Mouse (Mus musculus): Measurements from ENCODE around the gene Bmp2k. TPM values are rescaled to one million over a fixed set of nuclear protein-coding genes. Genes with fewer than 3 reads are reported as not detected.

Bmp2k gene
- polyA plus RNA-seq (2015; fragmentation: Nextera tagmentation; extraction: Ambion mirVana), result 16.5 and 17.3 TPM in 2 replicates

- Histone ChIP-seq H3K27ac (ENCODE audit: low read length) (peak within 1 kb of the TSS; percentile 97), H3K9ac (replicated peaks; ENCODE audit: low read depth) (peak within 1 kb of the TSS; percentile 87), H3K4me2 (replicated peaks; ENCODE audit: low read depth, low read length) (peak within 1 kb of the TSS; percentile 84), H3K27me3 (replicated peaks; ENCODE audit: insufficient read depth, low read length) (no peaks in the 10 kb centered on the region), H3K4me3 (ENCODE audit: low read depth, low read length) (peak within 1 kb of the TSS; percentile 91), H3K9me3 (ENCODE audit: low read length) (no peaks in the 10 kb centered on the region), H3K4me1 (ENCODE audit: insufficient read depth, low read depth, low read length) (no peaks in the 10 kb centered on the region; the same call in 1 of the 2 replicates), H3K36me3 (ENCODE audit: insufficient read depth, low read length) (no peaks in the 10 kb centered on the region)
- DNase-seq (ENCODE audit: low spot score) (peak; percentile 94), ATAC-seq (peak; percentile 94)
- TF ChIP-seq EP300 (IDR thresholded peaks at IDR 0.05), result no peak
- peak; percentile 26; the same call in 1 of the 2 replicates for TF ChIP-seq CTCF (IDR thresholded peaks at IDR 0.05)
- under 1% methylated on average over 31 of the region's 78 CpGs for WGBS
Measured at GRCm38 (mm10) chr5:96997310-96997801, at the start of gene Bmp2k. Bmp2k (plus strand) TSS chr5:96997689.

DNA sequence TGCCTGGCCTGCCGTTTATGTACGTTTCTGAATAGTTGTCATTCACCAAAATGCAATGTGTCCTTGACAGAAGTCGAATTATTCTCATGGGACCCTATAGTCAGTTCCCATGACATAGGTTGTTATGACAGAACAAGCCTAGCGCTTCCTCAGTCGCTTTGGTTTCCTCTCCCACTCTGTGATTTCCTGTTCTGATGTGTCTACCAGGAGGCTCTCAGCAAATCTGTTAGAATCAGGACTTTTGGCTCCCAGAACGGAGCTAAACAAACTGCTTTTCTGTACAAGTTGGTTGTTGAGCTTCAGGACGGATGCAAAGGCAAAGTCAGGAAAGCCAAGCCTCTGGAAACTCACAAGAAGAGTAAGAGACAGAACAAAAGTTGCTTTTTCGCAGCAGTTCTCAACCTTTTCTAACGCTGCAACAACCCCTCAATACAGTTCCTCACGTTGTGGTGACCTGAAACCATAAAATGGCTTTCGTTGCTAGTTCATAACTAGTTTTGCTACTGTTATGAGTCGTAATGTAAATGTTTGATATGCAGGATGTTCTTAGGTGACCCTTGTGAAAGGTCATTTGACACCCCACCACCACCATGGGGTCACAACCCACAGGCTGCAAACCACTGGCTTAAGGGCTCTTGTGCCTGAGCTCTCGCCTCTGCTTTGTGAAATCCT is 48.5 kb upstream of the Bmp2k start:
- Histone ChIP-seq H3K27ac (ENCODE audit: low read length) (no peak overlapping the region), H3K4me3 (ENCODE audit: low read depth, low read length) (no peak overlapping the region), H3K27me3 (replicated peaks; ENCODE audit: insufficient read depth, low read length) (no peaks in the 10 kb centered on the region), H3K36me3 (ENCODE audit: insufficient read depth, low read length) (no peaks in the 10 kb centered on the region), H3K9ac (replicated peaks; ENCODE audit: low read depth) (no peak overlapping the region), H3K9me3 (ENCODE audit: low read length) (no peaks in the 10 kb centered on the region), H3K4me1 (ENCODE audit: insufficient read depth, low read depth, low read length) (no peaks in the 10 kb centered on the region), H3K4me2 (replicated peaks; ENCODE audit: low read depth, low read length) (no peak overlapping the region)
- DNase-seq (ENCODE audit: low spot score) (no peak), ATAC-seq (no peak)
- TF ChIP-seq EP300 (IDR thresholded peaks at IDR 0.05), result no peak
- no peak for TF ChIP-seq CTCF (IDR thresholded peaks at IDR 0.05)
- WGBS, result 63% methylated on average over 13 of the region's 13 CpGs

GRCm38 (mm10) chr5:96949839-96950666 is 47.4 kb upstream of the Bmp2k start:
- H3K4me3 ChIP-seq (ENCODE audit: low read depth, low read length), result no peak overlapping the region
- WGBS, result 79% methylated on average over 13 of the region's 13 CpGs
- TF ChIP-seq CTCF (IDR thresholded peaks at IDR 0.05), result no peak

DNA sequence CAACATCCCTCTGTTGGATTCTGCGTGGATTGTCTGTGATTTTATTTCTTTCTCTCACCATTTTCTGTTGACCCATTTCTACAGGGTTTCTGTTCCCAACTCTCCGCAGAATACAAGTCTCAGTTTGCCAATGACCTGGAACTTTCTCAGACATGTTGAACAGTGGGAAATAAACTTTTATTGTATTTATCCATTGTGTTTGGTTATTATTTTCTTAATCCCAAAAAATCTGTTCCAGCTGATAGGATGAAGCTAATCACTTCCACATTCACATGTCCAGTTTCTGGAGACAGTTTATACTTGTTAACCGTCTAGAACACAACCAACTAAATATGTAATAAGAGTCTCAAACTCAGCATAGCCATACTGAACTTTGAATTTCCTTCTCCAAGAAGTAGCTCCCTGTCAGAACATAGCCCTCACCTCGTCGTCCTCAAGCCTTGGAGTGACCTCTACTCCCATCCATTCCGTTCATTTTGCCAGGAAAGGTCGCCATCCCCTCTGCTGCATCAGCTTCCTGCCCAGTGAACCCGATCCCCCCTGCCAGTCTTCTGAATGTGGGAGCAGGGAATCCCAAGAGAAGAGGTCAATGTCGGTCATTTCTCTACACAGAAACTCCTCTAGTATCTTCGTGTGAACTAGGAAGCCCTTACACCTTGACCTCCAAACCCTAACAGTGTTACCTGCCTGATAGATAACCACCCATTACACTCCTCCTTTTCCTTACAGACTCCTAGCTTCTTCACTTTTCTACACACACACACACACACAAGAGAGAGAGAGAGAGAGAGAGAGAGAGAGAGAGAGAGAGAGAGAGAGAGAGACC is 46.6 kb upstream of the Bmp2k start:
- H3K4me3 ChIP-seq (ENCODE audit: low read depth, low read length), result no peak overlapping the region
- no peak overlapping the region for H3K27ac ChIP-seq (ENCODE audit: low read length)
- 71% methylated on average over 10 of the region's 10 CpGs for WGBS
- no peak overlapping the region for H3K9ac ChIP-seq (replicated peaks; ENCODE audit: low read depth)
- no peaks in the 10 kb centered on the region for H3K36me3 ChIP-seq (ENCODE audit: insufficient read depth, low read length)
- no peaks in the 10 kb centered on the region for H3K9me3 ChIP-seq (ENCODE audit: low read length)
- ATAC-seq (no peak), DNase-seq (ENCODE audit: low spot score) (no peak)
- no peaks in the 10 kb centered on the region for H3K4me1 ChIP-seq (ENCODE audit: insufficient read depth, low read depth, low read length)
- no peak for TF ChIP-seq EP300 (IDR thresholded peaks at IDR 0.05)
- TF ChIP-seq CTCF (IDR thresholded peaks at IDR 0.05), result no peak
- no peak overlapping the region for H3K4me2 ChIP-seq (replicated peaks; ENCODE audit: low read depth, low read length)
- H3K27me3 ChIP-seq (replicated peaks; ENCODE audit: insufficient read depth, low read length), result no peaks in the 10 kb centered on the region

More at GRCm38 (mm10) chr5:96949839-96950666, 47.4 kb upstream of the Bmp2k start:
- no peak for DNase-seq (ENCODE audit: low spot score)
- Histone ChIP-seq H3K9ac (replicated peaks; ENCODE audit: low read depth) (no peak overlapping the region), H3K9me3 (ENCODE audit: low read length) (no peaks in the 10 kb centered on the region), H3K4me1 (ENCODE audit: insufficient read depth, low read depth, low read length) (no peaks in the 10 kb centered on the region), H3K4me2 (replicated peaks; ENCODE audit: low read depth, low read length) (no peak overlapping the region), H3K27ac (ENCODE audit: low read length) (no peak overlapping the region), H3K36me3 (ENCODE audit: insufficient read depth, low read length) (no peaks in the 10 kb centered on the region), H3K27me3 (replicated peaks; ENCODE audit: insufficient read depth, low read length) (no peaks in the 10 kb centered on the region)
- ATAC-seq, result no peak

DNA sequence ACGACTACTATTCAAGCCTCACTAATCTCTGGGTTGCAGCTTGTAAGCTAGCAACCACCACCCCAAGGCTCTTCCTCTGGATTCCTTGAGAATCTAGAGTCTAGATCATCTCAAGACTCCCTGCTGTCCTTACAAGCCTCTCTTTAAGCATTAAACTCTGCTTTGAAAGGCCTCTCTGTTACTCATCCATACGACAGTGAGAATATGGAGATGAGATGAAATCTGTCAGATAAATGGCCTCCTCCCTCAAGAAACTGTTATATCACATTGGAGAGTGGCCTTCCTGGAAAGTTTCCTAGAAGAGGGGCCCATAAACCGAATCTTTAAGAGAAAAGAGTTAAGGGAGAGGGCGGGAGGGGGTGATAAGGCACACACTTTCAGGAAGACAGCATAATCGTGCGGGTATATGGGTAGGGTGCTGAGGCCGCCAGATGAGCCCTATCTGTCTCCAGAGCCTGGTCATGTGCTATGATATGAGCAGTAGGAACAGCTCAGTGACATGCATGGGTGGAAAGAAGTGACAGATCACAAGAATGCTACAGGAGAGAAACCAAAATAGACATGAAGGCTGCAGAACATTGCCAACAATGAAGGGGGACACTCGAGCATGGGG is 45.9 kb upstream of the Bmp2k start:
- Histone ChIP-seq H3K9me3 (ENCODE audit: low read length) (no peaks in the 10 kb centered on the region), H3K4me2 (replicated peaks; ENCODE audit: low read depth, low read length) (no peak overlapping the region), H3K27me3 (replicated peaks; ENCODE audit: insufficient read depth, low read length) (no peaks in the 10 kb centered on the region), H3K27ac (ENCODE audit: low read length) (no peak overlapping the region), H3K4me1 (ENCODE audit: insufficient read depth, low read depth, low read length) (no peaks in the 10 kb centered on the region), H3K9ac (replicated peaks; ENCODE audit: low read depth) (no peak overlapping the region), H3K4me3 (ENCODE audit: low read depth, low read length) (no peak overlapping the region), H3K36me3 (ENCODE audit: insufficient read depth, low read length) (no peaks in the 10 kb centered on the region)
- no peak for TF ChIP-seq CTCF (IDR thresholded peaks at IDR 0.05)
- TF ChIP-seq EP300 (IDR thresholded peaks at IDR 0.05), result no peak
- DNase-seq (ENCODE audit: low spot score), result no peak
- no peak for ATAC-seq
- WGBS, result 75% methylated on average over 8 of the region's 8 CpGs

Data from lung, postnatal 0 days (tissue).